Mouse (Mus musculus) bone marrow, adult 2 months (tissue): ENCODE data around the gene Map2k2. TPM values are rescaled to one million over a fixed set of nuclear protein-coding genes. Genes with fewer than 3 reads are reported as not detected.

ENCODE experiments used
- H3K27ac ChIP-seq: fragments of 200-500 bp; 2 replicates; pipeline ENCODE4 v1.5.1; 2012; ENCODE audit warnings: low read depth, mild to moderate bottlenecking, control low read depth, inconsistent platforms, low read length; ENCODE audit not compliant: control insufficient read depth, poor library complexity, insufficient read depth
- H3K4me1 ChIP-seq: fragments of 200-500 bp; 2 replicates; pipeline ENCODE4 v1.6.1; 2011; ENCODE audit warnings: low read length; ENCODE audit not compliant: control insufficient read depth, insufficient read depth
- H3K4me3 ChIP-seq: fragments of 200-500 bp; replicated peaks from 2 replicates; pipeline ENCODE3; 2011; ENCODE audit warnings: mild to moderate bottlenecking, low read depth, low read length, control low read depth; ENCODE audit not compliant: control insufficient read depth
- CTCF ChIP-seq: fragments of 200-500 bp; IDR thresholded peaks from 2 replicates; pipeline ENCODE4 v1.5.1; 2011; ENCODE audit warnings: low read length, control low read depth; ENCODE audit not compliant: control insufficient read depth, insufficient read depth
- POLR2A ChIP-seq: fragments of 200-500 bp; IDR thresholded peaks from 2 replicates; pipeline ENCODE4 v1.6.1; 2011; ENCODE audit warnings: low read depth, mild to moderate bottlenecking, control low read depth, low read length, borderline replicate concordance; ENCODE audit not compliant: control insufficient read depth
- WGBS: fragments of 180-500 bp; shearing (Covaris S2); methylation state at CpG from one replicate; pipeline ENCODE4 v1.1.7; 2018; 5-methylcytosine and 5-hydroxymethylcytosine counted together
- polyA plus RNA-seq: library from polyadenylated mRNA; stranded (reverse); fragments of >200 nt; gene quantifications from 2 replicates; pipeline ENCODE4 v1.2.4, GENCODE M21; 2011; ENCODE audit warnings: low replicate concordance; ENCODE audit not compliant: missing spikeins, insufficient read depth, insufficient read length

Gene Map2k2
- polyA plus RNA-seq, 1 experiment = 108 TPM

DNA sequence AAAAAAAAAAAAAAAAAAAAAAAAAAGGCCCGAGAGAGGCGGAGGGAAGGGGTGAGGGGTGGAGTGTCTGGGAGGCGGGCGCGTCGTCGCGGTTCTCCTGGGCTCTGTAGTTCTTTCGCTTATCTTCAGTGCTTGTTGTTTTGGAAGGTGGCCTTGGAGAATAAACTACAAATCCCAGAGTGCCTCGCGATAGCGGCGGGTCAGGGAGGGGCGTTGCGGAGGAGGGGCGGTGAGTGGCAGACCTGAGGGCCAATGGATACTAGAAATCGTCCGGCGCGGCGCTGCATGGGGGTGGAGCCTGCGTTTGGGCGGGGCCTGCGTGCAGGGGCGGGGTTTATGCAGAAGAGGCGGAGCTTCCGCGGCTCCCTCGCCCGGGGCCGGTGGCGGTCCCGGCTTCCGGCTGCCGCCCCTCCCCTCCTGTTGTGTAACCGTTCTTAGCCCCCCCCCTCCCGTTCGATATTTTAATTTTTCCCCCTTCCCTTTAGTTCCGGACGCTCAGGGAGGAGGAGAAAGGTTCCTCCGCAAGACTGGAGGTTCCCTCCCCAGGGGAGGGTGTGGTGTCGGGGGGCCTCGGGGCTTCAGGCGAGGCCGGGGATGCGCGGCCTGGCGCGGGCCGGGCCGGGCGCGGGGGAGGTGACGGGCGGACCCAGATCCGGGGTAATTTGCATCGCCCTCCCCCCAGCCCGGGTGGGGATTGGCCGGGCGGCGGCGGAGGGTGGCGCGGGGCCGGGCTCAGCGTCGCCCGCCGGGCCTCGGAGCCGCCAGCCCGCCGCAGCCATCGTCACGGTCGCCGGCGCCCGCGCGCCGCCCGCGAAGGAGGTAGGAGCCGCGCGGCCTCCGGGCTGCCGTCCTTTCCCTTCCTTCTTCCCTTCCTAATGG, 31.8 kb downstream of the Map2k2 start:
- H3K27ac ChIP-seq = peak overlapping the region; percentile 94
- WGBS = under 1% methylated on average over 81 of the region's 89 CpGs
- peaks cover 14% of the 10 kb centered on the region for H3K4me1 ChIP-seq
- no peak for TF ChIP-seq POLR2A
- peak overlapping the region; percentile 83 for H3K4me3 ChIP-seq

DNA sequence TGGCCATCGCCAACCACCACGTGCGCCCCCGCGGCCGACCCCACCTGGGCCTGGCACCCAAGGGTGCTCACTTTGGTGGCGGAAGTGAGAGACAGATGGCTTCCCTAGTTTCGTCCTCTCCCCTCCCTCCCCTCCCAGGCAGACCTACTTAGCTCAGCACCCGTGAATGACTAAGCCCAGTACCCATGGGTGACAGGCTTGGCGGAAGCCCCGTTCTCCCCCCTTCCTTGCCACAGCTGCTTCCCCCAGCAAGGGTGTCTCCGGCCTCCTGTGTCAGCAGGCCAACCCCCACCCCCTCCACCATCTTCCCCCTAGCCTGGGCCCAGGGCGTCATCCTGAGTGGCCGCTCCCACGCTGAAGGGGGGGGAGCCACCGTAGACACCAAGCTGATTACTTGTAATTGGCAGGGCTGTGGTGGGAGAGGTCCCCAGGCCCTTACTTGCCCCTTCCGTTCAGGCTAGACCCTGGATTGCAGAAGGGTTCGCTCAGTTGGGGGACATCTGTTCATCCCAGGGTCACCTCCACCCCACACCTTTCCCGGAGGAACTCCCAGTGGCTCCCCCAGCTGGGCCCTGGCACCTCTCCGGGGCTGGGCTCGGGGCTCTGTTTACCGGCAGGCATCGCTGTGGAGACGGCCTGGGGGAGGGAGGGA, 32.5 kb downstream of the Map2k2 start:
- peak overlapping the region; percentile 94 for H3K27ac ChIP-seq
- H3K4me3 ChIP-seq = peak overlapping the region; percentile 67
- TF ChIP-seq POLR2A (no peak), CTCF (no peak)
- under 1% methylated on average over 24 of the region's 24 CpGs for WGBS
- peaks cover 14% of the 10 kb centered on the region for H3K4me1 ChIP-seq

- H3K4me1 ChIP-seq = peaks cover 14% of the 10 kb centered on the region
- TF ChIP-seq CTCF = no peak
- no peak for TF ChIP-seq POLR2A
- H3K27ac ChIP-seq = peak overlapping the region; percentile 29; the same call in 1 of the 2 replicates
- WGBS = 47% methylated on average over 11 of the region's 11 CpGs
- peak overlapping the region; percentile 67 for H3K4me3 ChIP-seq
These were observed 33.3 kb downstream of the Map2k2 start for GRCm38 (mm10) chr10:81138821-81139528.

GRCm38 (mm10) chr10:81139529-81139846, 33.8 kb downstream of the Map2k2 start:
- TF ChIP-seq CTCF = no peak
- no peak for TF ChIP-seq POLR2A
- Histone ChIP-seq H3K4me1 (peaks cover 14% of the 10 kb centered on the region), H3K4me3 (peak overlapping the region; percentile 5), H3K27ac (peak overlapping the region; percentile 29; the same call in 1 of the 2 replicates)
- WGBS = 59% methylated on average over 4 of the region's 4 CpGs

GRCm38 (mm10) chr10:81140005-81140404, 34.3 kb downstream of the Map2k2 start:
- no peak for TF ChIP-seq CTCF
- no peak for TF ChIP-seq POLR2A
- Histone ChIP-seq H3K27ac (peak overlapping the region; percentile 44; the same call in 1 of the 2 replicates), H3K4me1 (peaks cover 14% of the 10 kb centered on the region), H3K4me3 (peak overlapping the region; percentile 19)
- WGBS = 32% methylated on average over 8 of the region's 8 CpGs

GRCm38 (mm10) chr10:81140717-81141454, 35.2 kb downstream of the Map2k2 start:
- peaks cover 14% of the 10 kb centered on the region for H3K4me1 ChIP-seq
- peak overlapping the region; percentile 44; the same call in 1 of the 2 replicates for H3K27ac ChIP-seq
- 28% methylated on average over 10 of the region's 10 CpGs for WGBS
- no peak for TF ChIP-seq POLR2A
- TF ChIP-seq CTCF = no peak
- peak overlapping the region; percentile 38 for H3K4me3 ChIP-seq

DNA sequence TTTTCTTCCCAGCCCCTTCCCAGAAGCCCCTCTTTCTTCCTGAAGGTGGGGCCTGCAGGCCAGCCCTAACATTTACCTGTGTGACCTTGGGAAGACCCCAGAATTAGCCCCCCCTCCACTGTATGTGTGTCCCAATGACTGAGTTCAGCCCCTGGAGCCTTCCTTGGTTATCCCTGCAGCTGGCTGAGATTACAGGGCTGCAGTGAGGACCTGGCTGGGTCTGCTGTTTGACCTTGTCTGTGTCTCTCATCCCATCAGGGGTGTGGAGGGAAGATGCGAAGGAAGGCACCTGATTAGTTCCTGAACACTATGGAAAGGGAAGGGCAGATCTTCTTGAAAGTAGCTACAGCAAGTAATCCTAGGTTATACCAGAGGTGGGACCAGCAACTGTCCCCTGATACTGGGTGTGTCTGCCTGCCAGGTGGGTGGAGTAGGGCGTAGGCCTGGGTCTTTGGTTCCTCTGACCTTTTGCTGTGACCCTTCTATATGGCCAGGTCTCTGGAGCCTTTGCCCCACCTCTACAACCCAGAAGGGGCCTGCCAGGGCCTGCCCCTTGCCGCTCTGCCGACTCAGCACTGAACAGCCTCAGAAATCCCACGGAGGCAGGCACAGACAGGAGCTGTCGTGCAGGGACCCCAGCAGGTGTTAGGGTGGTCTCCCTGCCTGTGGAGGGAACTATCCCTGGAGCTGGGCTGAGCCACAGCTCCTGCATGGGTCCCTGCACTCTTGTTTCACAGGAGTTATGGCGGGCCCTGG, 35.9 kb downstream of the Map2k2 start:
- Histone ChIP-seq H3K4me1 (peaks cover 14% of the 10 kb centered on the region), H3K27ac (peak overlapping the region; percentile 7; the same call in 1 of the 2 replicates), H3K4me3 (no peak overlapping the region)
- 77% methylated on average over 7 of the region's 7 CpGs for WGBS
- TF ChIP-seq CTCF = no peak
- TF ChIP-seq POLR2A = no peak
